Mouse (Mus musculus): ENCODE data around the gene Sdk1. TPM values are rescaled to one million over a fixed set of nuclear protein-coding genes. Genes with fewer than 3 reads are reported as not detected.

Sdk1 gene
- polyA plus RNA-seq, 1 experiment from 2014 or later = 1.9 TPM

DNA sequence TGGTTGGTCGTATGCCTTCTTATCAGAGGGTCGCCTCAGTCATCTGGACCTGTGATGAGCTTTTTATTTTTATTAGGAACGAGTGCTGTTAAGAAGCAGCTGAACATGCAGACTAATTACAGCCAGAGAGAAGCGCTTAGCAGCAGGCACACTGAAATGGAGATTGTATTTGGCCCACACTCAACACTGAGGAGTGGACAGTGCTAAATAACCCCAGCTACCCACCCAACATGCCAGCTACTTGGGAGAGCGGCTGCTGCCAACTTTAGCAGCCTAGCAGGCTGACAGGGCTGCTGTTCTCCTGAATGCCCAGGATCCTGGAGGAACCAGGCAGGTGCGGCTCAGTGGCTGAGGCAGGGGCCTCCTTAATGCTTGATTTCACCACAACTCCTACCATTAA is 739.5 kb downstream of the Sdk1 start:
- Histone ChIP-seq H3K9me3 (no peaks in the 10 kb centered on the region), H3K4me2 (no peak overlapping the region), H3K9ac (no peak overlapping the region), H3K27me3 (no peaks in the 10 kb centered on the region), H3K4me3 (no peak overlapping the region), H3K36me3 (no peaks in the 10 kb centered on the region), H3K27ac (no peak overlapping the region), H3K4me1 (no peaks in the 10 kb centered on the region)
- no peak for ATAC-seq (ENCODE audit: insufficient number of reproducible peaks, insufficient read depth, low FRiP score, low TSS enrichment, low read depth)
- WGBS = 81% methylated on average over 6 of the region's 6 CpGs

DNA sequence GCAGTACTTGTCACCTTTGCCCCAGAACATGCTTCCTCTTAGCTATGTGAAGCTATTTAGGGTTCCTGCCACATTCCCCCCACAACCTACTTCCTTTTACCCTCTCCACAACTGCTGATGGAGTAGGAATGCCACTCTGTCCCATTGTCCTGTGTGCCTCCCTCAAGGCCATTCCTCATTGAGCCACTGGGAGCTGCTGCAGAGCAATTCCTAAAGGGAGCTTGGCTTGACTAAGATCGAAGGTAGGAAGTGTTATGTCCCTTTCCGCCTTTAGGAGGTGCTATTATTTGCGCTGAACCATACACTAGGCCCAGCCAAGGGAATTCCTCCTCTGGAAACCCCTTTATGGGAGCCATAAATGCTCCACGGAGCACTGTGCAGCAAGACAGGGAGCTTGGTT is 743.0 kb downstream of the Sdk1 start:
- Histone ChIP-seq H3K4me2 (no peak overlapping the region), H3K36me3 (no peaks in the 10 kb centered on the region), H3K27me3 (no peaks in the 10 kb centered on the region), H3K4me1 (no peaks in the 10 kb centered on the region), H3K4me3 (no peak overlapping the region), H3K27ac (no peak overlapping the region), H3K9me3 (no peaks in the 10 kb centered on the region), H3K9ac (no peak overlapping the region)
- no peak for ATAC-seq (ENCODE audit: insufficient number of reproducible peaks, insufficient read depth, low FRiP score, low TSS enrichment, low read depth)
- WGBS = 86% methylated on average over 4 of the region's 4 CpGs

GRCm38 (mm10) chr5:141985003-141985402 is 743.7 kb downstream of the Sdk1 start:
- Histone ChIP-seq H3K36me3 (no peaks in the 10 kb centered on the region), H3K4me3 (no peak overlapping the region), H3K27ac (no peak overlapping the region), H3K27me3 (no peaks in the 10 kb centered on the region), H3K4me2 (no peak overlapping the region), H3K4me1 (no peaks in the 10 kb centered on the region), H3K9ac (no peak overlapping the region), H3K9me3 (no peaks in the 10 kb centered on the region)
- 9% methylated on average over 8 of the region's 8 CpGs for WGBS
- no peak for ATAC-seq (ENCODE audit: insufficient number of reproducible peaks, insufficient read depth, low FRiP score, low TSS enrichment, low read depth)

DNA sequence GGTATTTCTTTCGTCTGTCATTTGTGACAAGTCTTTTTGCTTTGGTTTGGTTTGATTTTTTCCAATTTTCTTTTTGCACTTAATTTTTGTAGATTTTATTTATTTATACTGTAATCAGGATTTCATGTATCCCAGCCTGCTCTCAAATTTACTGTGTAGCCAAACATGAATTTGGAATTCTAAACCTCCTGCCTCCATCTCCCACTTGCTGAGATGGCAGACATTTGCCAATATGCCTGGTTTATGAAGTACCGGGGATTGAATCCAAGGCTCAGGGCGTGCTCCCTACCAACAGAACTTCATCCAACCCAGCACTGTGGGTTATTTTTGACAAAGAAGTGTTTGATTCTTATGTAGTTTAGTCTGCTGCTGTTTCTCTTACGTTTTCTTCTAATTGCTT is 744.3 kb downstream of the Sdk1 start:
- no peaks in the 10 kb centered on the region for H3K27me3 ChIP-seq

GRCm38 (mm10) chr5:141987287-141987799 is 746.1 kb downstream of the Sdk1 start:
- Histone ChIP-seq H3K9ac (no peak overlapping the region), H3K36me3 (no peaks in the 10 kb centered on the region), H3K9me3 (no peaks in the 10 kb centered on the region), H3K27ac (no peak overlapping the region), H3K4me2 (no peak overlapping the region), H3K4me3 (no peak overlapping the region), H3K4me1 (no peaks in the 10 kb centered on the region), H3K27me3 (no peaks in the 10 kb centered on the region)
- WGBS = 12% methylated on average over 1 of the region's 1 CpGs
- no peak for ATAC-seq (ENCODE audit: insufficient number of reproducible peaks, insufficient read depth, low FRiP score, low TSS enrichment, low read depth)

More for the DNA sequence above, 744.3 kb downstream of the Sdk1 start:
- Histone ChIP-seq H3K4me3 (no peak overlapping the region), H3K9me3 (no peaks in the 10 kb centered on the region), H3K27ac (no peak overlapping the region), H3K36me3 (no peaks in the 10 kb centered on the region), H3K4me1 (no peaks in the 10 kb centered on the region), H3K4me2 (no peak overlapping the region), H3K9ac (no peak overlapping the region)
- ATAC-seq (ENCODE audit: insufficient number of reproducible peaks, insufficient read depth, low FRiP score, low TSS enrichment, low read depth) = no peak
- 83% methylated on average over 4 of the region's 4 CpGs for WGBS

GRCm38 (mm10) chr5:141988685-141989084 is 747.4 kb downstream of the Sdk1 start:
- Histone ChIP-seq H3K4me1 (no peaks in the 10 kb centered on the region), H3K9me3 (no peaks in the 10 kb centered on the region), H3K9ac (no peak overlapping the region), H3K27me3 (no peaks in the 10 kb centered on the region), H3K4me2 (no peak overlapping the region), H3K4me3 (no peak overlapping the region), H3K27ac (no peak overlapping the region), H3K36me3 (no peaks in the 10 kb centered on the region)
- no peak for ATAC-seq (ENCODE audit: insufficient number of reproducible peaks, insufficient read depth, low FRiP score, low TSS enrichment, low read depth)
- 80% methylated on average over 5 of the region's 5 CpGs for WGBS

DNA sequence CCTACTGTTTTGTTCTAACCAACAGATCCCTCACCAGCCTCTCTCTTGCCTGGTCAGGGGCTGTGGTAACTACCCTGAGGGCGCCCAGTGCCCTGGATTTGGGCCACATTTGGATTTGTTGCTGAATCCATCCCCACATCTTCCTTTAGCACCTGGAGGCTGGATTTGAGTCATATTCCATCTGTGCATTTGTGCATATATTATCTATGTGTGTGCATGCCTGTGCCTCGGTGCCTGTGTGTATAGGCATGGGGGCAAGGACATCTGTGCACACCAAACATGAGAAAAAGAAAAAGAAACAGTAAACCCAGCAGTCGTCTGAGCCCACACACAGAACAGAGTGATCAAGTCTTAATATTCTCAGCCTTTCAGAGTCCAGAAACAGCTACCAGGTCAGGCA is 752.9 kb downstream of the Sdk1 start:
- Histone ChIP-seq H3K27me3 (no peaks in the 10 kb centered on the region), H3K36me3 (peaks cover under 1% of the 10 kb centered on the region; the same call in 1 of the 2 replicates), H3K4me1 (no peaks in the 10 kb centered on the region), H3K4me2 (no peak overlapping the region), H3K9ac (no peak overlapping the region), H3K27ac (no peak overlapping the region), H3K9me3 (no peaks in the 10 kb centered on the region), H3K4me3 (no peak overlapping the region)
- ATAC-seq (ENCODE audit: insufficient number of reproducible peaks, insufficient read depth, low FRiP score, low TSS enrichment, low read depth) = no peak
- WGBS = 90% methylated on average over 3 of the region's 3 CpGs

DNA sequence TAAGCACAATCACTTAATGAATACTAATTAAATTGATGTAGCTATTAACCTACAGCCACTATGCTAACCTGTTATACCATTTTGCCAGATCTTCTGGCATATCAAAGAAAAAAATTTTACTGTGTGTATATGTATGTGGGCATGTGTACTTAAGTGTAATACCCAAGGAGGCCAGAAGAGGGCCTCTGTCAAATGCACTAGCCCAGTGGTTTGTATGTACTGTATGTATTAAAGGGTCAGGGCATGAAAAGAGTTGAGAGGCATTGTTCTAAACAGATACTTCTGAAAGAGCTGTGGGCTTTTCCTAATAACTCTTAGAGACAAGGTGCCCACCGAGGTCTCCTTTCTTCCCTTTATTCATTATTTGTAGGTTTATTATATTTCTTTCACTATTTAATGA is 759.0 kb downstream of the Sdk1 start:
- H3K27ac ChIP-seq = no peak overlapping the region
- H3K9ac ChIP-seq = no peak overlapping the region
- 97% methylated on average over 1 of the region's 1 CpGs for WGBS
- no peaks in the 10 kb centered on the region for H3K9me3 ChIP-seq
- H3K4me3 ChIP-seq = no peak overlapping the region
- ATAC-seq (ENCODE audit: insufficient number of reproducible peaks, insufficient read depth, low FRiP score, low TSS enrichment, low read depth) = no peak
- H3K4me1 ChIP-seq = no peaks in the 10 kb centered on the region
- H3K27me3 ChIP-seq = no peaks in the 10 kb centered on the region
- H3K4me2 ChIP-seq = no peak overlapping the region
- peaks cover 9% of the 10 kb centered on the region; the same call in 1 of the 2 replicates for H3K36me3 ChIP-seq

DNA sequence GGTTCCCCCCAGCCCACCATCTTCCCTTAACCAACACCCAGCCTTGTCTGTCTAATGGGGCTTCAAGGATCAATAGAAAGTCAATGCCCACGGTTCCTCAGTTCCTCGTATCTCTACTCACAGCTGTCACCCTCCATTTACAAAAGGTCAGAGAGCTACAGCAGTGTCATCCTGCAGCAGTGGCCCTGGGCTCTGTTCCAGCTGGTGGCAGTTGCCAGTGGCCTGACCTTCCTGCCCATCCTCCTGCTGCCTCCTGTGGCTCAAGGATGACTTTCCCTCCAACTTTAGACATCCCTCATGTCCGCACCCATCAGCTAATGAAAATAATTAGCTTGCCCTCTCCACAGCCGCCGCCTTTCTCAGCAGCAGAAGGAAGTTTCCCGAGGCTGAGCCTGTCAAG is 759.8 kb downstream of the Sdk1 start:
- no peak for ATAC-seq (ENCODE audit: insufficient number of reproducible peaks, insufficient read depth, low FRiP score, low TSS enrichment, low read depth)
- H3K36me3 ChIP-seq = peaks cover 9% of the 10 kb centered on the region; the same call in 1 of the 2 replicates
- no peaks in the 10 kb centered on the region for H3K4me1 ChIP-seq
- H3K27ac ChIP-seq = no peak overlapping the region
- 44% methylated on average over 6 of the region's 6 CpGs for WGBS
- no peak overlapping the region for H3K4me2 ChIP-seq
- no peaks in the 10 kb centered on the region for H3K27me3 ChIP-seq
- no peak overlapping the region for H3K9ac ChIP-seq
- H3K9me3 ChIP-seq = no peaks in the 10 kb centered on the region
- no peak overlapping the region for H3K4me3 ChIP-seq

GRCm38 (mm10) chr5:142001973-142002372 is 760.7 kb downstream of the Sdk1 start:
- no peak for ATAC-seq (ENCODE audit: insufficient number of reproducible peaks, insufficient read depth, low FRiP score, low TSS enrichment, low read depth)
- Histone ChIP-seq H3K9me3 (no peaks in the 10 kb centered on the region), H3K36me3 (peaks cover 12% of the 10 kb centered on the region), H3K4me2 (no peak overlapping the region), H3K4me3 (no peak overlapping the region), H3K27me3 (no peaks in the 10 kb centered on the region), H3K9ac (no peak overlapping the region), H3K27ac (no peak overlapping the region), H3K4me1 (no peaks in the 10 kb centered on the region)
- WGBS = 78% methylated on average over 3 of the region's 3 CpGs

GRCm38 (mm10) chr5:142010189-142010588 is 768.9 kb downstream of the Sdk1 start:
- 0 out of 2 replicates have a peak overlapping the region, but pooled peaks have one; percentile 11 for H3K27ac ChIP-seq
- WGBS = 14% methylated on average over 3 of the region's 3 CpGs

GRCm38 (mm10) chr5:142017001-142017400 is 775.7 kb downstream of the Sdk1 start:
- WGBS = 82% methylated on average over 7 of the region's 7 CpGs
- no peak overlapping the region for H3K4me2 ChIP-seq
- H3K4me1 ChIP-seq = peaks cover 4% of the 10 kb centered on the region; the same call in 1 of the 2 replicates
- no peaks in the 10 kb centered on the region for H3K27me3 ChIP-seq
- H3K9ac ChIP-seq = no peak overlapping the region
- no peak for ATAC-seq (ENCODE audit: insufficient number of reproducible peaks, insufficient read depth, low FRiP score, low TSS enrichment, low read depth)
- H3K27ac ChIP-seq = no peak overlapping the region
- H3K9me3 ChIP-seq = no peaks in the 10 kb centered on the region
- H3K36me3 ChIP-seq = no peaks in the 10 kb centered on the region
- no peak overlapping the region for H3K4me3 ChIP-seq

More at GRCm38 (mm10) chr5:142010189-142010588, 768.9 kb downstream of the Sdk1 start:
- no peak overlapping the region for H3K4me2 ChIP-seq
- H3K27me3 ChIP-seq = no peaks in the 10 kb centered on the region
- ATAC-seq (ENCODE audit: insufficient number of reproducible peaks, insufficient read depth, low FRiP score, low TSS enrichment, low read depth) = peak; percentile 6; the same call in 1 of the 2 replicates
- peaks cover 3% of the 10 kb centered on the region; the same call in 1 of the 2 replicates for H3K36me3 ChIP-seq
- 0 out of 2 replicates have a peak, but pooled peaks cover 3% of the 10 kb centered on the region for H3K9me3 ChIP-seq
- no peak overlapping the region for H3K4me3 ChIP-seq
- H3K4me1 ChIP-seq = peaks cover 22% of the 10 kb centered on the region
- H3K9ac ChIP-seq = no peak overlapping the region

Measured in embryonic facial prominence, embryonic 13.5 days (tissue).